In genomic region chr8:94012013-94012951, GRCm38 (mm10) we compare ENCODE assay signal across 8 mouse cellular contexts. TPM values are rescaled to one million over a fixed set of nuclear protein-coding genes. Genes with fewer than 3 reads are reported as not detected.
A peak's percentile ranks its signal among the peaks of the same experiment; 100 is the strongest.
DNase-seq lines count a peak whose midpoint lies in the region; ATAC-seq lines count a peak whose summit lies in the region.

Gene Amfr (minus strand): TSS chr8:94012842.

- under 1% methylated on average over 98 of the region's 130 CpGs for WGBS in hindbrain, embryonic 12.5 days
- under 1% methylated on average over 77 of the region's 130 CpGs for WGBS in macrophage (ENCODE audit: missing documents)

- peak within 1 kb of the TSS; percentile 94 for H3K4me3 ChIP-seq in hindbrain, embryonic 12.5 days
- peak within 1 kb of the TSS; percentile 65 for H3K4me3 ChIP-seq in macrophage (ENCODE audit: inconsistent target)

- no peaks in the 10 kb centered on the region for H3K27me3 ChIP-seq in hindbrain, embryonic 12.5 days

- H3K27ac ChIP-seq in hindbrain, embryonic 12.5 days, result peak within 1 kb of the TSS; percentile 95
- peak within 1 kb of the TSS; percentile 33 for H3K27ac ChIP-seq in macrophage

- peak within 1 kb of the TSS; percentile 98 for H3K9ac ChIP-seq in hindbrain, embryonic 12.5 days

- H3K4me1 ChIP-seq in hindbrain, embryonic 12.5 days, result peaks cover 24% of the 10 kb centered on the region

- H3K9me3 ChIP-seq in hindbrain, embryonic 12.5 days (replicated peaks), result no peaks in the 10 kb centered on the region

- H3K4me2 ChIP-seq in hindbrain, embryonic 12.5 days (replicated peaks), result peak within 1 kb of the TSS; percentile 87

- peak; percentile 47 for DNase-seq in WW6 (ENCODE audit: low read depth, low spot score)
- DNase-seq in cerebellum, postnatal 14 days, result peak; percentile 80 to 82
- peak; percentile 27 to 33 for DNase-seq in frontal cortex, postnatal 14 days (ENCODE audit: low spot score in 2 of 2)
- peak; percentile 57 to 60 for DNase-seq in layer of hippocampus, postnatal 36 days
- peak; percentile 64 for DNase-seq in retina, postnatal 7 days (ENCODE audit: low read depth, low spot score)
- peak; percentile 69 for DNase-seq in urinary bladder, postnatal 25 days (ENCODE audit: low spot score)

- peak; percentile 94 for ATAC-seq in hindbrain, embryonic 12.5 days (ENCODE audit: low FRiP score)

- peaks cover 44% of the 10 kb centered on the region for H3K79me2 ChIP-seq in macrophage (ENCODE audit: inconsistent target)

- no peaks in the 10 kb centered on the region for H3K36me3 ChIP-seq in hindbrain, embryonic 12.5 days
- H3K36me3 ChIP-seq in macrophage (ENCODE audit: inconsistent target), result no peaks in the 10 kb centered on the region

RNA-seq across cellular contexts. Expression of gene Amfr, which starts in this region (rescaled TPM):
- polyA plus RNA-seq in hindbrain, embryonic 12.5 days (2016; fragmentation: Nextera tagmentation; extraction: Ambion mirVana), result 77.4 and 79.4 TPM in 2 replicates
- 100 to 1,000 TPM; 121 to 128 TPM for total RNA-seq in layer of hippocampus, postnatal 36 days (2021)
- 10 to 100 TPM; 11.5 to 63.9 (median 25.2) TPM for total RNA-seq in macrophage (2018; cell fraction: chromatin; rRNA removed)
- 100 to 1,000 TPM in 9 of 26 experiments, 10 to 100 TPM in 17; 56.5 to 118 (median 95.1) TPM for total RNA-seq in macrophage (2018; cell fraction: cytosol; rRNA removed)
- 100 to 1,000 TPM in 1 of 26 experiments, 10 to 100 TPM in 25; 50.8 to 104 (median 71.4) TPM for total RNA-seq in macrophage (2018; cell fraction: nucleus; rRNA removed)
- 58.0 to 95.8 TPM (median 83.8 TPM) in 3 replicates for polyA plus RNA-seq in macrophage (2018)

Comparison
In these comparisons a context has a peak if more than half of its experiments do, and no peak if none do; other contexts are left out.
1. Peak in every context shown above with its lines: DNase-seq, ATAC-seq, H3K4me3 ChIP-seq and H3K27ac ChIP-seq.
2. DNase-seq: peak in every context shown above with its lines; median percentile 81 in cerebellum, postnatal 14 days; 69 in urinary bladder, postnatal 25 days; 64 in retina, postnatal 7 days; 58 in layer of hippocampus, postnatal 36 days; 47 in WW6; 30 in frontal cortex, postnatal 14 days.